Comparison of ENCODE assay signal across 8 mouse cellular contexts in genomic region chr7:27731281-27731883, GRCm38 (mm10). TPM values are rescaled to one million over a fixed set of nuclear protein-coding genes. Genes with fewer than 3 reads are reported as not detected.
DNase-seq lines count a peak whose midpoint lies in the region; ATAC-seq lines count a peak whose summit lies in the region.

TSS of gene Zfp60 (plus strand) at chr7:27731389.

- peak within 1 kb of the TSS; percentile 71 for H3K4me3 ChIP-seq in hindbrain, embryonic 11.5 days (ENCODE audit: low read depth, low read length)

- no peaks in the 10 kb centered on the region for H3K9me3 ChIP-seq in hindbrain, embryonic 11.5 days (ENCODE audit: control insufficient read depth, low read length)

- H3K27me3 ChIP-seq in hindbrain, embryonic 11.5 days (ENCODE audit: control insufficient read depth, insufficient read depth, low read length) = no peaks in the 10 kb centered on the region

- no peaks in the 10 kb centered on the region for H3K36me3 ChIP-seq in hindbrain, embryonic 11.5 days (ENCODE audit: control insufficient read depth, insufficient read depth, low read length)

- WGBS in hindbrain, embryonic 11.5 days = under 1% methylated on average over 35 of the region's 35 CpGs

- ATAC-seq in hindbrain, embryonic 11.5 days (ENCODE audit: low FRiP score) = peak; percentile 92

- H3K4me1 ChIP-seq in hindbrain, embryonic 11.5 days (replicated peaks; ENCODE audit: control insufficient read depth, insufficient read depth, low read length) = peaks cover 5% of the 10 kb centered on the region

- H3K4me2 ChIP-seq in hindbrain, embryonic 11.5 days (replicated peaks; ENCODE audit: low read depth, low read length) = peak within 1 kb of the TSS; percentile 61

- peak; percentile 89 for DNase-seq in Muller cell, postnatal 12 days (ENCODE audit: inconsistent ontology term)
- DNase-seq in cerebellum, adult 9-11 months = peak; percentile 87
- DNase-seq in frontal cortex, adult 2 months (ENCODE audit: extremely low spot score in 1 of 2, low spot score in 1 of 2) = peak; percentile 74 to 90
- DNase-seq in hindbrain, embryonic 11.5 days (ENCODE audit: low spot score) = peak; percentile 93
- DNase-seq in layer of hippocampus, postnatal 10 days (ENCODE audit: low spot score in 2 of 2) = peak; percentile 84 to 90
- DNase-seq in lung, postnatal 10 days = peak; percentile 91
- peak; percentile 83 for DNase-seq in ovary, postnatal 36 days (ENCODE audit: low spot score)
- peak; percentile 84 for DNase-seq in thymus, postnatal 25 days

- peak within 1 kb of the TSS; percentile 86 for H3K9ac ChIP-seq in hindbrain, embryonic 11.5 days (ENCODE audit: low read depth, low read length)

- peak within 1 kb of the TSS; percentile 95 for H3K27ac ChIP-seq in hindbrain, embryonic 11.5 days (ENCODE audit: low read depth, low read length)

RNA-seq across cellular contexts. Expression of gene Zfp60, which starts in this region (rescaled TPM):
- polyA plus RNA-seq in frontal cortex, adult 2 months (2012; rRNA removed) = 17.6 and 19.6 TPM in 2 replicates
- polyA plus RNA-seq in hindbrain, embryonic 11.5 days (2014; fragmentation: Nextera tagmentation; extraction: Ambion mirVana) = 90.6 and 93.9 TPM in 2 replicates
- total RNA-seq in layer of hippocampus, postnatal 10 days (2021) = 10 to 100 TPM; 36.6 to 37.3 TPM

Comparison
In these comparisons a context has a peak if more than half of its experiments do, and no peak if none do; other contexts are left out.
1. Peak in every context shown above with its lines: DNase-seq, ATAC-seq, H3K4me3 ChIP-seq and H3K27ac ChIP-seq.